In the genomic region with DNA sequence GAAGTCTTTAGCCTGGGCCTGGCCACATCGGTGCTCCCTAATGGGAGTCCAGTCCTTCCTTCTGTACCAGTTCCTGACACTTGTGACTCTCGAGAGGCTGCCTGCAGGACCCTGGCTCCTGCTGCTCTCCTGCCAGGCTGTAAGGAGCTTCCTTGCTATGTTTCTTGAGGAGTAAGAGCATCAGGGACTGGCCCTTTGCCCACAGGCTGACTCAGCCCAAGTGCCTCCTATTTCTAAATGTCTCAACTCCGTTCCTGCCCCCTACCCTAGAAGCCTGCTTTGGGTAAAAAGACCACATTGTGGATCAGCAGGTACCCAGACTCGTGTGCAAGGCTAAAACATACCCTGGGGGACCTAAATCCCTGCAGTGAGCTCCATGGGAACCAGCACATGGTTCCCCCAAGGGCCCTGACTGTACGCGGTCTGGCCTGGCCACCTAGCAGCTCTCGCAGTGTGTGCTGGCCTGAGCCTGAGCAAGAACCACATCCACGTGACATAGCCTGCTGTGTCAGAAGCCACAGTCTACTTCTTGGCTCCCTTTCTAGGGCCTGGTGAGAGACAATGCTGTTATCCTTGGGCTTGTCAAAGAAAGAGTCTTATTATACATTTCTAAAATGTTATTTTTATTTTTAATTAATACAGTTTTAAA, we compare ENCODE assay signal across 9 mouse cellular contexts. TPM values are rescaled to one million over a fixed set of nuclear protein-coding genes. Genes with fewer than 3 reads are reported as not detected.
DNase-seq lines count a peak whose midpoint lies in the region; ATAC-seq and TF ChIP-seq lines count a peak whose summit lies in the region.
"Had no signal": no experiment of that assay in that cellular context is flagged by ENCODE, and none has a peak within 500 bp of the region (broad histone marks: within the 10 kb centered on the region; RNA-seq: fewer than 3 reads in every experiment).

No protein-coding gene starts in this region.

- no peaks in the 10 kb centered on the region for H3K36me3 ChIP-seq in liver, embryonic 13.5 days
- no peaks in the 10 kb centered on the region for H3K36me3 ChIP-seq in liver, postnatal 0 days (replicated peaks; ENCODE audit: insufficient read depth, low read length)
- H3K36me3 ChIP-seq in heart, postnatal 0 days (replicated peaks; ENCODE audit: control insufficient read depth, insufficient read depth, low read length) = no peaks in the 10 kb centered on the region
- H3K36me3 ChIP-seq in liver, embryonic 12.5 days = no peaks in the 10 kb centered on the region
- no peaks in the 10 kb centered on the region for H3K36me3 ChIP-seq in forebrain, embryonic 15.5 days

- H3K4me2 ChIP-seq in liver, embryonic 13.5 days = no peak overlapping the region
- no peak overlapping the region for H3K4me2 ChIP-seq in liver, postnatal 0 days (ENCODE audit: low read depth, low read length)
- no peak overlapping the region for H3K4me2 ChIP-seq in heart, postnatal 0 days (ENCODE audit: low read depth, low read length)
- no peak overlapping the region for H3K4me2 ChIP-seq in liver, embryonic 12.5 days
- no peak overlapping the region for H3K4me2 ChIP-seq in forebrain, embryonic 15.5 days (replicated peaks)

- no peak overlapping the region for H3K4me3 ChIP-seq in liver, embryonic 13.5 days (replicated peaks)
- no peak overlapping the region for H3K4me3 ChIP-seq in liver, postnatal 0 days (ENCODE audit: low read depth, low read length)
- no peak overlapping the region for H3K4me3 ChIP-seq in heart, postnatal 0 days (ENCODE audit: low read depth, low read length)
- H3K4me3 ChIP-seq in liver, embryonic 12.5 days = no peak overlapping the region
- no peak overlapping the region for H3K4me3 ChIP-seq in forebrain, embryonic 15.5 days

- H3K27ac ChIP-seq in liver, embryonic 13.5 days = no peak overlapping the region
- H3K27ac ChIP-seq in liver, postnatal 0 days (ENCODE audit: low read depth) = no peak overlapping the region
- no peak overlapping the region for H3K27ac ChIP-seq in heart, postnatal 0 days (ENCODE audit: low read depth)
- no peak overlapping the region for H3K27ac ChIP-seq in liver, embryonic 12.5 days
- no peak overlapping the region for H3K27ac ChIP-seq in forebrain, embryonic 15.5 days (replicated peaks)

- H3K9ac ChIP-seq in liver, embryonic 13.5 days = peak overlapping the region; percentile 1; the same call in 1 of the 2 replicates
- H3K9ac ChIP-seq in liver, postnatal 0 days (replicated peaks) = no peak overlapping the region
- H3K9ac ChIP-seq in heart, postnatal 0 days (replicated peaks; ENCODE audit: low read depth, low read length) = no peak overlapping the region
- H3K9ac ChIP-seq in liver, embryonic 12.5 days = no peak overlapping the region
- no peak overlapping the region for H3K9ac ChIP-seq in forebrain, embryonic 15.5 days (replicated peaks)

- no peak for ATAC-seq in liver, embryonic 13.5 days (ENCODE audit: low read depth)
- ATAC-seq in liver, postnatal 0 days = no peak
- peak; percentile 17; the same call in 1 of the 2 replicates for ATAC-seq in heart, postnatal 0 days (ENCODE audit: insufficient read depth, low read depth)
- ATAC-seq in liver, embryonic 12.5 days = no peak
- ATAC-seq in forebrain, embryonic 15.5 days (replicated peaks) = no peak
- ATAC-seq: Patski had no signal

- TF ChIP-seq EP300 in liver, postnatal 0 days (IDR thresholded peaks at IDR 0.05; ENCODE audit: low read depth) = no peak
- TF ChIP-seq EP300 in heart, postnatal 0 days (IDR thresholded peaks at IDR 0.05; ENCODE audit: low read depth) = no peak

- 72% methylated on average over 8 of the region's 8 CpGs for WGBS in liver, embryonic 13.5 days (ENCODE audit: insufficient replicate concordance)
- 76% methylated on average over 8 of the region's 8 CpGs for WGBS in liver, postnatal 0 days (ENCODE audit: insufficient replicate concordance)
- WGBS in heart, postnatal 0 days = 77% methylated on average over 8 of the region's 8 CpGs
- WGBS in liver, embryonic 12.5 days (ENCODE audit: insufficient replicate concordance) = 64% methylated on average over 8 of the region's 8 CpGs
- 68% methylated on average over 8 of the region's 8 CpGs for WGBS in forebrain, embryonic 15.5 days

- peaks cover 33% of the 10 kb centered on the region for H3K27me3 ChIP-seq in liver, embryonic 13.5 days
- no peaks in the 10 kb centered on the region for H3K27me3 ChIP-seq in liver, postnatal 0 days (ENCODE audit: insufficient read depth, low read length)
- no peaks in the 10 kb centered on the region for H3K27me3 ChIP-seq in heart, postnatal 0 days (ENCODE audit: control insufficient read depth, insufficient read depth, low read length)
- H3K27me3 ChIP-seq in liver, embryonic 12.5 days (replicated peaks) = peaks cover 31% of the 10 kb centered on the region
- H3K27me3 ChIP-seq in forebrain, embryonic 15.5 days = no peaks in the 10 kb centered on the region
- H3K27me3 ChIP-seq: Patski had no signal

- DNase-seq in liver, embryonic 13.5 days = no peak
- no peak for DNase-seq in liver, postnatal 0 days
- peak; percentile 63 for DNase-seq in adrenal gland, postnatal 10 days
- peak; percentile 84 for DNase-seq in cerebellum, adult 9-10 months
- DNase-seq in heart, postnatal 0 days (ENCODE audit: low spot score) = no peak
- DNase-seq: lung, postnatal 14 days had no signal

- no peak for TF ChIP-seq CTCF in liver, postnatal 0 days (IDR thresholded peaks at IDR 0.05; ENCODE audit: low read depth)
- no peak for TF ChIP-seq CTCF in heart, postnatal 0 days (IDR thresholded peaks at IDR 0.05; ENCODE audit: low read depth)

- H3K4me1 ChIP-seq in liver, embryonic 13.5 days (replicated peaks) = peaks cover 19% of the 10 kb centered on the region
- no peaks in the 10 kb centered on the region for H3K4me1 ChIP-seq in liver, postnatal 0 days (ENCODE audit: insufficient read depth)
- H3K4me1 ChIP-seq in heart, postnatal 0 days (ENCODE audit: control insufficient read depth, insufficient read depth) = 0 out of 2 replicates have a peak, but pooled peaks cover 5% of the 10 kb centered on the region
- H3K4me1 ChIP-seq in liver, embryonic 12.5 days = peaks cover 18% of the 10 kb centered on the region
- peaks cover 24% of the 10 kb centered on the region for H3K4me1 ChIP-seq in forebrain, embryonic 15.5 days

- H3K9me3 ChIP-seq in liver, embryonic 13.5 days (replicated peaks) = no peaks in the 10 kb centered on the region
- H3K9me3 ChIP-seq in liver, postnatal 0 days (ENCODE audit: low read length) = no peaks in the 10 kb centered on the region
- H3K9me3 ChIP-seq in heart, postnatal 0 days (replicated peaks; ENCODE audit: control insufficient read depth, low read length) = no peaks in the 10 kb centered on the region
- no peaks in the 10 kb centered on the region for H3K9me3 ChIP-seq in liver, embryonic 12.5 days (replicated peaks)
- no peaks in the 10 kb centered on the region for H3K9me3 ChIP-seq in forebrain, embryonic 15.5 days

RNA-seq across cellular contexts. Expression of gene Aar2, which starts 59.1 kb away (rescaled TPM):
- polyA plus RNA-seq in liver, embryonic 13.5 days (2015; fragmentation: Nextera tagmentation; extraction: Ambion mirVana) = 15.6 and 18.6 TPM in 2 replicates
- 10.8 and 10.9 TPM in 2 replicates for polyA plus RNA-seq in liver, postnatal 0 days (2015; fragmentation: Nextera tagmentation; extraction: Ambion mirVana)
- 10 to 100 TPM; 27.2 TPM for total RNA-seq in adrenal gland, postnatal 10 days (2021)
- 26.7 and 36.2 TPM in 2 replicates for total RNA-seq in heart, postnatal 0 days (2014; rRNA removed; ENCODE audit: low replicate concordance)
- 18.7 and 19.4 TPM in 2 replicates for polyA plus RNA-seq in heart, postnatal 0 days (2015; fragmentation: Nextera tagmentation; extraction: Ambion mirVana)
- 20.9 and 22.6 TPM in 2 replicates for polyA plus RNA-seq in liver, embryonic 12.5 days (2016; fragmentation: Nextera tagmentation; extraction: Ambion mirVana)
- polyA plus RNA-seq in forebrain, embryonic 15.5 days (2015; fragmentation: Nextera tagmentation; extraction: Ambion mirVana) = 44.5 and 44.6 TPM in 2 replicates

Comparison
In these comparisons a context has a peak if more than half of its experiments do, and no peak if none do; other contexts are left out.
1. DNase-seq: peak in adrenal gland, postnatal 10 days (single experiment) and cerebellum, adult 9-10 months (single experiment); none in liver, embryonic 13.5 days (single experiment), liver, postnatal 0 days (single experiment) and heart, postnatal 0 days (single experiment).